Mouse (Mus musculus): Measurements from ENCODE around the gene Il23a.

DNA sequence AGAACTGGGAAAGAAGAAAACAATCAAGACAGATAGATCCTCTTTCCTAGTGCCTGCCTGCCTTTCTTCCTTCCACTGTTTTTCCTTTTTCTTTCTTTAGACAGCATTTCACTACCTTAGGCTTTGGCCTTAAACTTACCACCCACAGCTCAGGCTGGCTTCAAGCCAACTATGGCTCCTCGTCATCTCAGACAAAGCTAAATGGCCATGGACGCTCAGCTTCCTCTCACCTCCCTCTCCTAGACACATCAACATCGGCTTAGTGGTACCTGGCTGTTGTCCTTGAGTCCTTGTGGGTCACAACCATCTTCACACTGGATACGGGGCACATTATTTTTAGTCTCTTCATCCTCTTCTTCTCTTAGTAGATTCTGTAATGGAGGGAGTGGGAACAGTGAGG, 1.3 kb downstream of the Il23a start:
- no peak for TF ChIP-seq CTCF (conservative IDR thresholded peaks at IDR 0.05; ENCODE audit: low read length)
- TF ChIP-seq NANOG (IDR thresholded peaks at IDR 0.05; ENCODE audit: borderline replicate concordance, low read length): no peak

Measured in E14TG2a.4 (cell line).